Mouse (Mus musculus) 416B (cell line): ENCODE measurements around the gene Trmt61a.

Source experiments
- DNase-seq: peaks from one replicate; pipeline ENCODE4 v3.0.0; 2011; ENCODE audit warnings: low read depth

The Trmt61a gene

DNA sequence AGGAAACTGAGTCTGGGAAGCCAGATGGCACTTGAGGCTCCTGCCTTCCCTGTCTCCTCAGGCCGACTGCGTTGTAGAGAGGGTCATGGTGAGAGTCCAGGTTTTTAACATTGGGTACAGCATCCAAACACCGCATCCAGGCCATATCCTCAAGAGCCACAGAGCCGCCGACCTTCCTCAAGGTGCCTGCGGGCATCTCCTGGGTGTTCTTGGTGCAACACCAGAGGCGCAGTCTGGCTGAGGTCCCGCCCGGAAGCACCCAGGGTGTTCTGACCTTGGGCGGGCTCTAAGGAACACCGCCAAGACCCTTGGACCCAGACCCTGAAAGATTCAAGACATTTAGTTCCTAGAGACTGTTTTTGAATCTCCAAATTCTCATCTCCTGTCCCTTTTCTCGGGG, 5.3 kb upstream of the Trmt61a start:
- no peak for DNase-seq

DNA sequence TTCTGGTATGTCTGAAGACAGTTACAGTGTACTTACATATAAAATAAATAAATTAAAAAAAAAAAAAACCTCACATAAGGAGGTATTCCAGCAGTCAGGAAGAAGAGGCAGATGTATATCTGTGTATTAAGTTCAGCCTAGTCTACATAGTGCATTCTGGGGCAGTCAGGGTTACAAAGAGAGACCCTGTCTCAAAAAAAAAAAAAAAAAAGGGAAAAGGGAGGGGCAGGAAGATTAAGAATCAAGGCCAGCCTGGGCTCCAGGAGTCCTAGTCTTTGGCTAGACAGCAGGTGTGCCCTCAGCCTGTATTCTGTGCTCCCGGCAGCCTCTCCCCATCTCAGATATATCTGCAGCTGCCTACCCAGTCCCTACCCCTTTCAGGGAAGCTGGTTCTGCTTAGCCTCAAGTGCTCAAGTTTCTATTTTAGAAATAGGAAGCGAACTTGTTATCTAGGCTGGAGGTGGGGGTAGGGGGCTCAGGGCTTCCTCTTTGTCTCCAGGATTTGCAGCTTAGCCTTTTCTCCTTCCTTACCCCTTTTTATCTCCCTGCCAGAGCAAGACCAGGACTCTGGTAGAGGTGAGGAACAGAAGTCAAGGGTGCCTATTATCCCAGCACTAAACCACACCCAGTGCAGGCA, 2.9 kb upstream of the Trmt61a start:
- DNase-seq: no peak

DNA sequence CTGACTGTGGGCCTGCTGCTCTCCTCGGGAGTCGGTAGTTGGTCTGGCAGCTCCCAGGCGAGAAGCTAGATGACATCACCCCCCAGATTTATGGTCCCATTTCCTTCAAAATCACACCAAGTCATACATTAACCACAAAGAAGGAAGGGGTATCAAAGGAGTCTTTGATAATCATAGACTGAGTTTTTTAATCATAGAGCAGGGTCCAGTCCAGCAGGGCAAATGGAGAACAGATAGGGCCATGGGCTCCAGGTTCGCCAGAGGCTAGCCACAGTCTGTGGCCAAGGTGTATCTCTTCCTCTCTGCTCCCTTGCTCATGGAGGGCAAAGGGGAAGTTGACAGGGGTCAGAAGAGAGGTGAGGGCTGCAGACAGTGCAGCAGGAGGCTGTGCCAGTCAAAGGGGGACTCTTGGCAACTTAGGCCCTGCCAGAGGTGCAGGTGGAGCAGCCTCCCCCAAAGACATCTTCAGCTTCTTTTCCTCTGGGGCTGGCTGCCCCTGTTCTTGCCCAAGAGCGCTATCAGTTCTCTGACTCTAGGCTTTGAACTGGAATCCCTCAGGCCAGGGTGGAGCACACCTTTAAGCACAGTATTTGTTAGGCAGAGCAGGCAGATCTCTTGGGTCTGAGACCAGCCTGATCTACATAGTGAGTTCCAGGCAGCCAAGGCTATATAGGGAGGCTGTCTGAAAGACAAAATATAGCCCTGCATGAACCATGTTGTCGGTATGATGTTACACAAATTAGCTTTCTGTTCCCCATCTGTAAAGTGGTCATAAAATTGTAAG, 1.9 kb upstream of the Trmt61a start:
- no peak for DNase-seq

DNA sequence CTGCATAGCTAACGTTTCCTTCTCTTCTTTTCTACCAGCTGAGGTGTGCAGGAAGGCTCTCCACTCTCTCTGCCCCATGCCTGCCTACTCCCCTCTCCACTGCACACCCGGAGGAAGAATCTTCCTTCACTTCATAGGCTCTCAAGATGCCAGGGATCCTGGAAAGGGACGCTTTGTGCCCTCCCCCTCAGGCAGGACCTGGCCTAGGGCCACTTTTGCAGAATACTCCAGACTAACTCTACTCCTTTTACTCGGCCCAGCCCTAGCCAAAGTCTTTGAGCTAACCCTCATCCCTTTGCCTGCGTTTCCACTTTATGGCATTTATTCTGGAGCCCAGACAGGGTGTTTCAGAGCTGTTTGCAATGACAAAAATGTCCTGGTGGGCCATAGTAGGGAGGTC, 484 bp upstream of the Trmt61a start:
- no peak for DNase-seq

DNA sequence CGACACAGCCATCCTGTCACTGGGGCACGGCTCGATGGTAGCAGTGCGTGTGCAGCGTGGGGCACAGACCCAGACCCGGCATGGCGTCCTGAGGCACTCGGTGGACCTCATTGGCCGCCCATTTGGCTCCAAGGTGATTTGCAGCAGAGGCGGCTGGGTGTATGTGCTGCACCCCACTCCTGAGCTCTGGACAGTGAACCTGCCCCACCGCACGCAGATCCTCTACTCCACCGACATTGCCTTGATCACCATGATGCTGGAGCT, 697 bp downstream of the Trmt61a start:
- DNase-seq: no peak

DNA sequence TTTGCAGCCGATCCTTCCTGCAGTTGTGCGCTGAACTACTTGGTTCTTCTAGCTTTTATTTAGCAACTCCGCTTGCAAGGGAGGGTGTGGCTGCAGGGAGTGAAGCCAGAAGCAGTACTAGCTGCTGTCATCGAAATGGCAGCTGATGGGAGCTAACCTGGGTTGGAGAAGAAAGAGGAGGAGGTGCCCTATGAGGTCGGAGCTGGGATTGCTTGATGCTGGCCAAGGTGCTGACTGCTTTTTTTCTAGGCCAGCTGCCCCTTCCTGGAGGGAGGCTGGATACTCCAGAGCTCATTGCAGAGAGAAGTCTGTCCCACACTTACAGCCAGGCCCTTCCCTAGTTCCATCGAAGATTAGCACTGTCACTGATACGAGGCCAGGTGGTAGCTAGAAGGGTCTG, 1.1 kb downstream of the Trmt61a start:
- DNase-seq: peak; percentile 37

DNA sequence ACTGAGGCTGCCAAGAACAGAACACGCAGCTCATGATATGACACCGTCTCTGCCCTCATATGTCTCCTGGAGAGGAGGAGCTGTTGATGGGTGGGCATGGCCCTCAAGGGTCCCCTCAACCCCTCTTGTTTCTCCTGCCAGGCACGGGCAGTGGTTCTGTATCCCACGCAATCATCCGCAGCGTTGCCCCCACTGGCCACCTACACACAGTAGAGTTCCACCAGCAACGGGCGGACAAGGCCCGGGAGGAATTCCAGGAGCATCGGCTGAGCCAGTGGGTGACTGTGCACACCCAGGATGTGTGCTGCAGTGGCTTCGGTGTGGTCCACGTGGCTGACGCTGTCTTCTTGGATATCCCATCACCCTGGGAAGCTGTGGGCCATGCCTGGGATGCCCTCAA, 2.8 kb downstream of the Trmt61a start:
- DNase-seq: no peak

DNA sequence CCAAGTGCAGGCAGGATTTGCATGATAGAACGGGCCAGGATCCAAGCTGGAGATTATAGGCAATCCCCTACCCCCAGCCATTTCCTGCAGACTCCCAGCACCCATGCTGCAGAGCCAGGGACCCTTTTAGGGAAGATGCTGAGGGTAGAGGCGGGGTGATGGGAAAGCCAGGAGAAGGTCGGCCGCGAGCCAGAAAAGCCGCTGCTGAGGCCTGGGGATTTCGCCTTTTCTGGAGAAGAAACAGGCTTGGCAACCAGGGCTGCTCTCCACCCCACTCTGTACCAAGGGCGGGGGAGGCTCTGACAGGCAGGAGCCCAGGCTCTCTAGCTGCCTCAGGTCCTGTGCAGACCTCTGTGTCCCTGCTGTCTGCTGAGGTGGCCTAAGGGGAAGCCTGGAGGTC, 3.4 kb downstream of the Trmt61a start:
- no peak for DNase-seq

DNA sequence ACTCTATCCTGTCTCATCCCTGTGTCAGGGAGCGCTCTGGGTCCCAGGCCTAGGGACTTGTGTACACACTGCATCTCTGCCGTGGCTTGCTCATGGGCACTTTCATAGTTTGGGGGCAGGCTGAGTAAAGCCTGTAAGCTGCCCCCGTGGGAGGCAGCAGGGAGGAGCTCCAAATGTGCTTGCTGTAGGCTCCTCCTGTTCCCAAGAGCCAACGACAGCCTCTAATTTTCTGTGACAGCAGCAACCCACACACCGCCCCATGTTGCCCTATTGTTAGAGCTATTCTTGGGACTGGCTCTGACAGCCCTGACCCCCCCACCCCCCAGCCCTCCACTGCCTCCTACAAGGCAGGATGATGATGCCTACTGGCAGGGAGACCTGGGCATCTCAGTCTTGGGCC, 4.1 kb downstream of the Trmt61a start:
- no peak for DNase-seq

DNA sequence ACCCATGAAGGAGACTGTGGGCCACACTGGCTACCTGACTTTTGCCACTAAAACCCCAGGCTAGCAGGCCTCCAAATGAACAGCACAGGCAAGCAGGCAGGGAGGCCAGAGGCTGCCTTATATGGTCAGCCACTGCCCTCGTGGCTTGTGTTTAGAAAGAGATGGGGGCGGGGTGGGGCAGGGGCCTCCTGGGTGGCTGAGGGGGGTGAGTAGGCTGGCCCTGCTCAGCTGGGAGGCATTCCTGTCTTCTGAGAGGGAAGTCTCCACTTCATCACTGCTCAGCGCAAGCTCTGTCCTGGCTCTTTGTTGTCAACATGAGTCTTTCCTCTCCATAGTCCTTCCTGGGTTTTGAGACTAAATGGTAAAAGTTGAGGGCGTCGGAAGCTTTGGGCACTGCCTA, 4.9 kb downstream of the Trmt61a start:
- no peak for DNase-seq

DNA sequence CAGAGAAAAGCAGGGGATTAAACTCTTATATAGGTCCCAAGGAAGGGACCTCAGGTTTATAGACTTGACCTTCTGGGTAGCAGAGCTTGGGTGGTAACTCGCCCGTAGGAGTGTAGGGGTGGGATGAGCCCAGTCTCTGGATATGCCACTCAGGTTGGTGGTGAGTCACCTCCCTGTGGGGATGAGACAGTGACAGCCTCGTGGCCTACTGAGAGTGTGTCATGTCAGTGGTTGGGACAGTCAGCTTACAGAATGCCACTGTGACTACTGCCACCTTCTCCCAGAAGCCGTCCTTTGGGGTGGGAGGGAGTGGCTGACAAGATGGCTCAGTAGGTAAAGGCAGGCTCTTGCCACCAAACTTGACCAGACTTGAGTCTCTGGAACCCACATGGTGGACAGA, 8.5 kb downstream of the Trmt61a start:
- DNase-seq: peak; percentile 30

DNA sequence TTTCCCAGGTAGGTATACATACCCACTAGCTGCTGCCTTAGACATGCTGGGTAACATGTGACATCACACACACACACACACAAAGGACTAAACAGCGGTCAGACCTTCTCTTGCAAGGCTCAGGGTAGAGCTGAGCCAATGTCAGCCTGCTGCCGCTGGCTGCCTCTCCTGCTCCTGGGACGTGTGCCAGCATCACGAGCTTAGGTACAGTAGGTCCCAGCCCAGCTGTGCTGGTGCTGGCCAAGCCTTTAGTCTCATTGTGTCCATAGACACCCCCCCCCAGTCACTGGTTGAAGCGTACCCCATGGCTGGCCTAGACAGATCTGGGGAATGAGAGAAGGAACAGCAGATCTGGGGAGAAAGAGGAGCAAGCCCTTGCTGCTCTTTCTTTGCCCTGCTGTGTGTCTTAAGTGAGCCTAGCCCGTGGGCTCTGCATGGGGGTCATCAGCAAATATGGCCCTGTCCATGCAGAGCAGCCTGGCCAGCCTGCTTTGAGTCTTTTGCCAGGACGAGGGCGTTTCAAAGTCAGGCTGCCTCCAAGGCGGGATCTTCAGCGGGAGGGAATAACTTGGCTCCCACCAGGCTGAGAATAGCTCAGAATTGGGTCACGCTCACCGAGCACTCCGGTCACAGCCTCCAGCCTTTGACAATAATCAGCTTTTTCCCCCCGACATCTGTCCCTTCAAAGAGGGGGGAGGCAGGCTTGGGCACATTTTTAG, 9.6 kb downstream of the Trmt61a start:
- DNase-seq: no peak

DNA sequence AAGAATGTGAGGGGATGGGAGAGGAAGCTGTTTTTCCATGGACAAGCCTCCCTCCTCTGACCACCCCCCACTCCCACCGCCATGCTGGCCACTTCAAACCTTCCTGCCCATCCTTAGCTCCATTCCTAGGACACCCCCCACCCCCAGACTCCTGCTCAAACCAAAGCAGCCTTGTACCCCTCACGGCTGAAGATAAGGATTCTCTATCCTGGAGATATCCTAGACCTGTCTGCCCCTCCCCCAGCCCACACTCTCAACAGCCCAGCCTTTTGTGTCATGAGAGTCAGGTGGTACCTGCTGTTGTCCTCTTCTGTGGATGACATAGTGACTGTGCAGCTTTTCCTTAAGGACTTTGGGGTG, 10.1 kb downstream of the Trmt61a start:
- DNase-seq: no peak

DNA sequence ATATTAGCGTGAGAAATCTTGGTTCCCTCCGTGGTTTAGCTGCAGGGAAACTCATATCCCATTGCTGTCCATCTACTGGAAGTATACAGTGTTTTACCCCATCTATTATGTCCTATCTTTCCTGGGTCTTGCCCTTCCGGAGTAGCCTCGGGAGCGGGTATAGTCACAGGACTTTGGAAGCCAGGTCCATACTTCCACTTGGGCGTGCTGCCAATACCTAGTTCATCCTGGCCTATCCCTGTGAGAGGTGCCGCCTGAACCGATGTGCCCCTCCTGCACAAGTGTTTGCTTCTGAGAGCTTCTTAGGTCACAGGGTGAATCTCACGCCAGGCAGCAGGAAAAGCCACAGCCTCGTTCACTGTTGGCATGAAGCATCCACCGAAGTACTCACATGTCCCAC, 11.5 kb downstream of the Trmt61a start:
- DNase-seq: no peak

DNA sequence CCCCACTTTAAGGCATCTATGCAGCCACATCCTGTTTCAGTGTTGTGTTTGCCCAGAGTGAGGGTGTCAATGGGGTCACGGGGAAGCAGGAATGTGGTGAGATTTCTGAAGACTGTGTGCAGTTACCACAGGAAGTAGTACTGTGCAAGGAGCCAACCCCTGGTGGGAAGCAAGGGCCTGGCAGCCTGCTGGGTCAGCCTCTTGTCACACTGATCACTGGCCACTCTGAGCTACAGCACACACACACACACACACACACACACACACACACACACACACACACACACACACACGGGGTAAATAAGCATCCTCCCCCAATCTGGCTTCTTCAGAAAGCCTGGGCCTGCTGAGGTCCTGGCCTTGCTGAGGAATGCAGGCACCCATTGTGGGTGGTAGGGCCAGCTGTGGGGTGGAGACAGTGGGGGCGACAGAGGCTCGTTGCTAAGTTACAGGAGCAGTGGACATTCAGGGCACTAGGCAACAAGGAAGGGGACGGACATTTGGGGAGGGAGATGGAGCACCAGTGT, 13.5 kb downstream of the Trmt61a start:
- peak; percentile 85 for DNase-seq

DNA sequence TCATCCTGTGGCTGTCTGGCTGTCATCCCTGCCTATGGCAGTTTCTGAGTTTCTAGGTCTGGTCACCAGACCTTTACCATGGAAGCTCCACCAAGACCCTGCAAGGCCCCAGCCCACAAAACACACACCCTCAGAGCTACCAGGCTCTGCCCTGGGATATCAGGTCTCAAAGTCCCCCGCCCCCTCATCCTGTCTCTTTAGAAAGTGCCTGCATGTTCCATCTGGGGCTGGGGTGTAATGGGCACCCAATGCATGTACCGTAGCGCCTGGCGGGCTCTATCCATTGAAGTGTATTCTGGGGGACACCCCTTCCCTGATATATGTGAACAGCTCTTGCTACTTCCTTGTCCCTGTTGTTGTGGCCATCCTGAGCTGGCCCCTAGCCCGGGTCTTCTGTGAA, 15.0 kb downstream of the Trmt61a start:
- no peak for DNase-seq

DNA sequence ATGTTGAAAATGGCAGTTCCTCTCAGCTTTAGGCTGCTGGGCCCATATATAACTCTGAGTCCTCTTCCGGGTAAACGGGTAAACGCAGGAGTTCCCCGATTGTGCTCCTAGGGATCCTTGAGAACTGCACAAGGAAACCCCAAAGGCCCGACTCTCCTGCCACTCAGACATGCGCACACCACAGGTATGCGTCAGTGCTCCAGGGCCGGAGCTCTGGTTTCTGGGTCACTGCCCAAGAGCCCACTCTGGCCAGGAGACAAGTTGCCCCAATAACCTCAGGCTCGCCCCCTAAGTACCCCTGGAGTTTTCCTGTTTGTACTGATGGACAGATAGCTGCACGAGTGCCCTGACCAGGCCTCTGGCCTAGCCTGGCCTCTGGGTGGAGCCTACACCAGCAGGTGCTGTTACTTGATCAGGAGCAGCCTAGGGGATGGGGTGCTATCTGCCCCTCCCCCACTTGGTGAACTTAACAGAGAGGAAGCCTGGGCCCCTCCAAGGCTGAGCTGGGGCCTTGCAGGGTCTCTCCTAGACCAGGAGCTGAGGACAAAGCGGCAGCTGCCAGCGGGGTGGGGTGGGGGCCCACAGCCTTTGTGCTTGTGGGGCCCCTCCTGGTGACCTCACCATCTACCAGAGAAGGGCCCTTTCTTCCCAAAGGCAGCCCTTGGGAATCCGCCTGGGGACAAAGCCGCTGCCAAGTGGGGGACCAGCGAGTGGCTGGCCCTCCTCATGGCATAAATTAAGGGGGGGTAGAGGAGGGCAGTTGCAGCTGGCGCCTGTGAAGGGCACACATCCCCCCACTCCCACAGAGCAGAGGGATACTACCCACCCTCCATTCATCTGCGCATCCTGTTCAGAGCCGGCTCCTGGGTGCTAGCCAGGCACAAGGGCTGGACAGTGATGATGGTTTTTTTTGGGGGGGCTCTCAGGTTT, 15.7 kb downstream of the Trmt61a start:
- DNase-seq: no peak

DNA sequence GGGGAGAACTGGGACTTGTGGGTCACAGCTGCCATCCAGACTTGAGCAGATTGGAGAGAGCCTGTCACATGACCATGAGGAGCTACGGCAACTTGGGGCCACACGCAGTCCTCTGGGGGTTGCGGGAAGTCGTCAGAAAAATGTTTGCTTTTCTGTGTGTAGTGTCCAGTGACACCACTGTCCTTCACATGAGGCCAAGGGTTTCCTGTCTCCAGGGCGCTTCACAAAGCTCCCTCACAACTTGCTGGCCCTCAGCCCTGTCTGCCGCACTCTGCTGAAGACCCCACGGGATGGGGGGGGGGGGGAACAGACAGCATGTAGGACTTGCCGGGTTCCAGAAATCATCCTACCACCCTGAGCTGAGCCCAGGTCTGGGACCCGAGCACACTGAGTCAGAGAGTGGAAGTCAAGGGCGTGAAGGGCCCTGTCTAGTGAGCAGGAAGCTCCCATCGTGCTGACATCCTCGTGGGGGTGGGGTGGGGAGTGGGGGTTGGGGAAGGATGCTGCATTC, 16.4 kb downstream of the Trmt61a start:
- peak; percentile 44 for DNase-seq

DNA sequence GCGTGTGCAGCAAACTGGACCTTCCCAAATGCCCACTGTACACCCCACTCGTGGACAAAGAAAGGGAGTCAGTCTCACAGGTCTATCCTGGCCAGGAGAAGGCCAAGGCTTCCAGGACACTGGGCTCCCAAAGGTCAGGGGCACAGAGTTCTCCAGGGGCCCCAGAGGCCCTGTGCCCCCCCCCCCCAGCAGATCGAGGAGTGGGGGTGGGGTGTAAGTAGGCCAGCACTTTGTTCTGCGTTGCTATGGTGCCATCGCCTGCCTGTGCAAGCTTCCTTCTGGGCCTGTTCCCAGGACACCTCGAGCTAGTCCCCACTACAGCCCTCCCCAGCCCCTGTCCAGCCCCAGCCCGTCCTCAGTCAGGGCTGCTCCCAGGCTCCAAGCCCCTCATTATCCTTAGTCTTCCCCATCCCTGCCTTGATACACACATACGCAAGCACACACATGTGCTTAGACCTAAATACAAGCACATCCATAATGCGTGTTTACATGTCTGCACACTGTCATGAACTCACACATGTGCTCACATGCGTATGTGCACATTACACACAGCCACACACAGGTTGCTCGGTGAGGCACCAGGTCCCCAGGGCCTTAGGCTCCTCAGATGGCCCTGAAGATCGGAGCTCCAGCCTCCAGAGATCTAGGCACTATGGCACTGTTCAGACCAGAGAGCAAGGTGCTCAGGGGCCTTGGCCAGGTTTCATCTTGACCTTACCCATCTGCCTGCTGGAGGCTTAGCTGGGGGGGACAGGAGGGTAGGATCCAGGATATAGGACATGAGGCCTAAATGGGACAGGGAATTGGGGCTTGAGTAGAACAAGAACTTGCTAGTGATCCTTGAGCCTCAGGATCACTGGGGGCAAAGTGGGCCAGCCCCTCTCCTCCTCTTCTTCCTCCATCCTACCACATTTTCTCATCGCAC, 17.2 kb downstream of the Trmt61a start:
- no peak for DNase-seq

DNA sequence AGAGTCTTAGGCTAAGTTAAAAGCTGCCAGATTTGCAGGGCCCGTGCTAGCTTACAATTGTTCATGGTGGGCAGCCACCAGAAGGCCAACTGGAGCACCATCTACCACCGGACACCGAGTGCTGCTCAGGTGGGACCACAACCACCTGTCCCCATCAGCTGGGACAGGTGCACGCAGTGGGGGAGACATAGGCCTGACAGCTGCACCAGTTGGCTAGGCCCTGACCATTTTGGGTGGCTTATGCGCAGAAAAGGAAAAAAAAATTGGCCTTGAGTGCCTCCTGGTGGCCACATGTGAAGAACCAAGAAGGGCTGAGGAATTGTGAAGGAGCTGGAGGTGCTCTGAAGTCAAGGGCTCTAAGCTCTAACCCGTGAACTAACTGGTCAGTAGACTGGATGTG, 18.3 kb downstream of the Trmt61a start:
- peak; percentile 77 for DNase-seq

DNA sequence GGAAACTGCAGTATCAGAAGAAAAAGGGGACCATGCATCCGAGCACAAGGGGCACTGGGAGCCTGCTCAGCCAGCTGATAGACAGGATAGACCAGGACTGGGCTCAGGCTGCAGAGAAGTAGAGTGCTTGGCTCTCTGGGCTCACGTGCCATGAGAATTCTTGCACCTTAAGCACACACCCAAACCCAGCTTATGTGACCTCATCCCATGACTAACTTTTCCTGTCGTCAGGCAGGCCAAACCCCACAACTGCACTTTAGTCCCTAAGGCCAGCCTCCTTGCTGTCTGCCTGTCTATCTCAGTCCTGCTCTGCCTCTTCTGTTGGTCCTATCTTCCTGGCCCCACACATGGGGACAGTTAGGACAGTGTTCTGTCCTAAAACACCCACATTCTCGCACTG, 19.8 kb downstream of the Trmt61a start:
- DNase-seq: peak; percentile 80
